Mouse (Mus musculus) lung, embryonic 15.5 days (tissue): ENCODE results near the gene Olfr699. TPM values are rescaled to one million over a fixed set of nuclear protein-coding genes. Genes with fewer than 3 reads are reported as not detected.

Experiments
- polyA plus RNA-seq: library from polyadenylated mRNA; unstranded; fragments of >200 nt; fragmentation: Nextera tagmentation; extraction: Ambion mirVana; gene quantifications from 2 replicates; pipeline ENCODE4 v1.2.1, GENCODE M21; 2015

Gene Olfr699
- polyA plus RNA-seq, 1 experiment from 2014 or later, result not detected

Other genes with a start within 250 kb of the Olfr699 start
- gene Olfr693, start 112.6 kb downstream of the Olfr699 start, polyA plus RNA-seq, result not detected in 2 replicates
- not detected in 2 replicates for gene Olfr694, start 101.4 kb downstream of the Olfr699 start, polyA plus RNA-seq
- not detected in 2 replicates for gene Olfr695, start 76.8 kb downstream of the Olfr699 start, polyA plus RNA-seq
- not detected in 2 replicates for gene Olfr697, start 50.8 kb downstream of the Olfr699 start, polyA plus RNA-seq
- not detected in 2 replicates for gene Olfr698, start 37.8 kb downstream of the Olfr699 start, polyA plus RNA-seq
- not detected in 2 replicates for gene Olfr700, start 15.6 kb upstream of the Olfr699 start, polyA plus RNA-seq
- not detected in 2 replicates for gene Olfr701, start 20.9 kb upstream of the Olfr699 start, polyA plus RNA-seq
- not detected in 2 replicates for gene Olfr702, start 40.7 kb upstream of the Olfr699 start, polyA plus RNA-seq
- not detected in 2 replicates for gene Olfr703, start 50.2 kb upstream of the Olfr699 start, polyA plus RNA-seq
- not detected in 2 replicates for gene Olfr704, start 70.0 kb upstream of the Olfr699 start, polyA plus RNA-seq
- gene Olfr705, start 83.7 kb upstream of the Olfr699 start, polyA plus RNA-seq, result not detected in 2 replicates
- not detected in 2 replicates for gene Olfr706, start 95.0 kb upstream of the Olfr699 start, polyA plus RNA-seq
- gene Olfr707, start 108.0 kb upstream of the Olfr699 start, polyA plus RNA-seq, result not detected in 2 replicates
- not detected in 2 replicates for gene Olfr1532-ps1, start 114.8 kb upstream of the Olfr699 start, polyA plus RNA-seq
- gene Olfr709-ps1, start 139.0 kb upstream of the Olfr699 start, polyA plus RNA-seq, result not detected in 2 replicates
- gene Olfr710, start 155.1 kb upstream of the Olfr699 start, polyA plus RNA-seq, result not detected in 2 replicates
- not detected in 2 replicates for gene Olfr6, start 170.7 kb upstream of the Olfr699 start, polyA plus RNA-seq
- gene Olfr711, start 182.3 kb upstream of the Olfr699 start, polyA plus RNA-seq, result not detected in 2 replicates
- not detected in 2 replicates for gene Olfr2, start 212.9 kb upstream of the Olfr699 start, polyA plus RNA-seq
- gene Olfr713, start 238.0 kb upstream of the Olfr699 start, polyA plus RNA-seq, result not detected in 2 replicates